Mouse (Mus musculus) testis, adult 2 months (tissue): ENCODE measurements around the gene Foxb2.

ENCODE experiments used
- CTCF ChIP-seq: fragments of 200-500 bp; IDR thresholded peaks from 2 replicates; pipeline ENCODE4 v1.5.1; 2012; ENCODE audit warnings: low read depth, mild to moderate bottlenecking, inconsistent platforms, low read length, moderate library complexity; ENCODE audit not compliant: control insufficient read depth, insufficient read depth, insufficient replicate concordance
- POLR2A ChIP-seq: fragments of 200-500 bp; IDR thresholded peaks from 2 replicates; pipeline ENCODE4 v1.6.1; 2012; ENCODE audit warnings: low read depth, mild to moderate bottlenecking, inconsistent platforms, low read length, moderate library complexity; ENCODE audit not compliant: control insufficient read depth

GRCm38 (mm10) chr19:16903106-16903505 lies 29.5 kb upstream of the Foxb2 start:
- no peak for TF ChIP-seq POLR2A
- TF ChIP-seq CTCF, result peak; percentile 17; the same call in 1 of the 2 replicates
